ENCODE assay signal across 9 mouse cellular contexts in the genomic region with DNA sequence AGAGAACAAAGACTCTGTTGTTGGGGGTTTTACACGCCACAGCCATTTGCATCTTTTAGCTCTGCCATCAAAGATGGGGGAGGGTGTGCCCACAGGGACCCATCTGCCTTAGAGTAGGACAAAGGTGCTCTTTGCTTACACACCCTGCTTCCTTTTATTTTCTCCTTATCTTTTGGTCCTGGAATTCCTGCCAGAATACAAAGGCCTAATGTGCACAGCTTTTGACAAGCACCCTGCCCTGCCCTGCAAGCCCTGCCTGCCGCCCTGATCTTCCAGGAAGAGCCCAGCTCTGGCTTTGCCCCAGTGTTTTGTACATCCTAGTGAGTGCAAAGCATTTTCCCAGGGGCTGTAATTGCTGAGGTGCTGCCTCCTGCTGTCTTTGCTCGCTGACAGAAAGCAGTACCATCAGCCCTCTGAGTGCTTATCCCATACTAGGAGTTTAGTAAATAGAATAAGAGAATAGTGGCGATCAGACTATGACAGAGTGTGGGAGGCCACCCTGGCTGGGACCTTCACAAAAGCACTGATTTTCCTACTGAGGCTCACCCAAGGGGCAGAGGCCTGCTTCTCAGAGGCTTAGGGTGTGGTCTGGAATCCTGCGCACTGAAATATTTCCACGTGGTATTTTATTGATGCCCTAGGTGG. TPM values are rescaled to one million over a fixed set of nuclear protein-coding genes. Genes with fewer than 3 reads are reported as not detected.
DNase-seq lines count a peak whose midpoint lies in the region; ATAC-seq and TF ChIP-seq lines count a peak whose summit lies in the region.
"Had no signal": no experiment of that assay in that cellular context is flagged by ENCODE, and none has a peak within 500 bp of the region (broad histone marks: within the 10 kb centered on the region; RNA-seq: fewer than 3 reads in every experiment).

No protein-coding gene starts in this region.

- no peaks in the 10 kb centered on the region for H3K27me3 ChIP-seq in heart, embryonic 12.5 days (replicated peaks)
- H3K27me3 ChIP-seq in hindbrain, embryonic 13.5 days, result no peaks in the 10 kb centered on the region
- H3K27me3 ChIP-seq in neural tube, embryonic 13.5 days, result no peaks in the 10 kb centered on the region

- TF ChIP-seq POLR2A in brain, embryonic 14.5 days (IDR thresholded peaks at IDR 0.05; ENCODE audit: borderline replicate concordance, extremely low read depth, insufficient read depth, insufficient read length, poor library complexity, severe bottlenecking), result no peak

- no peak for DNase-seq in heart, adult 9 months (ENCODE audit: low spot score in 2 of 2)
- peak; percentile 92 for DNase-seq in brain, embryonic 14.5 days (ENCODE audit: low read depth)
- DNase-seq in adrenal gland, postnatal 14 days, result no peak
- DNase-seq in thymus, postnatal 14 days, result no peak
- no peak for DNase-seq in B cell, adult 2 months
- DNase-seq: kidney, adult 11 months had no signal

- peaks cover 15% of the 10 kb centered on the region for H3K4me1 ChIP-seq in heart, embryonic 12.5 days (replicated peaks)
- H3K4me1 ChIP-seq in hindbrain, embryonic 13.5 days (replicated peaks), result peaks cover 20% of the 10 kb centered on the region
- peaks cover 23% of the 10 kb centered on the region for H3K4me1 ChIP-seq in neural tube, embryonic 13.5 days (replicated peaks)

- H3K4me2 ChIP-seq in heart, embryonic 12.5 days, result peak overlapping the region; percentile 38
- H3K4me2 ChIP-seq in hindbrain, embryonic 13.5 days, result 0 out of 2 replicates have a peak overlapping the region, but pooled peaks have one; percentile 1
- 0 out of 2 replicates have a peak overlapping the region, but pooled peaks have one; percentile 15 for H3K4me2 ChIP-seq in neural tube, embryonic 13.5 days

- no peak for TF ChIP-seq CTCF in brain, embryonic 14.5 days (IDR thresholded peaks at IDR 0.05; ENCODE audit: borderline replicate concordance, extremely low read depth, insufficient read depth, insufficient read length)

- no peaks in the 10 kb centered on the region for H3K36me3 ChIP-seq in heart, embryonic 12.5 days
- H3K36me3 ChIP-seq in hindbrain, embryonic 13.5 days, result no peaks in the 10 kb centered on the region
- H3K36me3 ChIP-seq in neural tube, embryonic 13.5 days, result no peaks in the 10 kb centered on the region

- no peak overlapping the region for H3K4me3 ChIP-seq in heart, embryonic 12.5 days
- no peak overlapping the region for H3K4me3 ChIP-seq in hindbrain, embryonic 13.5 days
- H3K4me3 ChIP-seq in neural tube, embryonic 13.5 days, result no peak overlapping the region

- H3K9me3 ChIP-seq in heart, embryonic 12.5 days (replicated peaks), result no peaks in the 10 kb centered on the region
- H3K9me3 ChIP-seq in hindbrain, embryonic 13.5 days, result no peaks in the 10 kb centered on the region
- H3K9me3 ChIP-seq in neural tube, embryonic 13.5 days, result no peaks in the 10 kb centered on the region

- ATAC-seq in heart, embryonic 12.5 days (ENCODE audit: insufficient number of reproducible peaks, low FRiP score), result no peak
- ATAC-seq in hindbrain, embryonic 13.5 days (ENCODE audit: low FRiP score), result peak; percentile 84
- peak; percentile 89 for ATAC-seq in neural tube, embryonic 13.5 days (ENCODE audit: low read depth)

- WGBS in heart, embryonic 12.5 days, result 20% methylated on average over 6 of the region's 6 CpGs
- WGBS in hindbrain, embryonic 13.5 days, result 6% methylated on average over 6 of the region's 6 CpGs
- 5% methylated on average over 6 of the region's 6 CpGs for WGBS in neural tube, embryonic 13.5 days

- no peak overlapping the region for H3K9ac ChIP-seq in heart, embryonic 12.5 days
- H3K9ac ChIP-seq in hindbrain, embryonic 13.5 days, result 0 out of 2 replicates have a peak overlapping the region, but pooled peaks have one; percentile 29
- peak overlapping the region; percentile 27; the same call in 1 of the 2 replicates for H3K9ac ChIP-seq in neural tube, embryonic 13.5 days

- H3K27ac ChIP-seq in heart, embryonic 12.5 days (ENCODE audit: poor library complexity, severe bottlenecking), result no peak overlapping the region
- H3K27ac ChIP-seq in hindbrain, embryonic 13.5 days, result peak overlapping the region; percentile 91
- H3K27ac ChIP-seq in neural tube, embryonic 13.5 days (replicated peaks), result peak overlapping the region; percentile 95

RNA-seq across cellular contexts. Expression of gene Itprid1, which starts 44.7 kb away (rescaled TPM):
- not detected in 2 replicates for polyA plus RNA-seq in heart, embryonic 12.5 days (2016; fragmentation: Nextera tagmentation; extraction: Ambion mirVana)
- polyA plus RNA-seq in brain, embryonic 14.5 days (2012; rRNA removed), result 0.26 and 1.2 TPM in 2 replicates
- 0.05 TPM in 1 of 2 replicates, not detected in the other for polyA plus RNA-seq in hindbrain, embryonic 13.5 days (2015; fragmentation: Nextera tagmentation; extraction: Ambion mirVana)
- 0.14 TPM in 1 of 2 replicates, not detected in the other for polyA plus RNA-seq in neural tube, embryonic 13.5 days (2015; fragmentation: Nextera tagmentation; extraction: Ambion mirVana)
- total RNA-seq in adrenal gland, postnatal 14 days (2021), result 0.11 and 0.26 TPM in 2 replicates
